Comparison of ENCODE assay signal across 16 mouse cellular contexts in the genomic region with DNA sequence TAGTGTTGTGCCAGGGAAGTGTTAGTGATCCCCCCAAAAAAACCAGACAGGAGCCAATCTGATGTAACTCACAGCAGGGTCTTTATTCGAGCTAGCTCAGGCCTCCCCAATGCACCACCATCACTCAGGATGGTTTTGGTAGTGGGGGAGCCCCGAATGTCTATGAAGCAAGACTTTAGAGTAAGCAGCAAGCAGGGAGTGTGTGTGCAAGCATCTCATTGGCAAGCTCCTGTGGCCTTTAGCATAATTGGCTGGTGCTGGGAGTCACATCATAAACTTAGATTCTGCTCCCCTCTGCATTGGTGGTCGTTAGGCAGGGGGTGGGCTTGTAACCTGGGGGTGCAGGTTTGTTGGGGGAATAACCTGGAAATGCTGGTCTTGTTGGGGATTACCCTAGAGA. TPM values are rescaled to one million over a fixed set of nuclear protein-coding genes. Genes with fewer than 3 reads are reported as not detected.
"Had no signal": no experiment of that assay in that cellular context is flagged by ENCODE, and none has a peak within 500 bp of the region (broad histone marks: within the 10 kb centered on the region; RNA-seq: fewer than 3 reads in every experiment).

No protein-coding gene starts in this region.

RNA-seq across cellular contexts. Expression of gene Olfr279, which starts 21.5 kb away (rescaled TPM):
- total RNA-seq: layer of hippocampus, adult 18-20 months; layer of hippocampus, postnatal 36 days; left cerebral cortex, adult 8-10 months; left cerebral cortex, postnatal 25 days; megakaryocyte, adult 5-6 weeks; neutrophil, adult 5-6 weeks had no signal
- polyA plus RNA-seq: kidney, postnatal 0 days; limb, embryonic 11.5 days; limb, embryonic 15.5 days; liver, embryonic 12.5 days; liver, embryonic 16.5 days; lung, embryonic 15.5 days; midbrain, embryonic 10.5 days; midbrain, embryonic 14.5 days; neural tube, embryonic 12.5 days; stomach, embryonic 14.5 days had no signal

RNA-seq across cellular contexts. Expression of gene Lalba, which starts 31.2 kb away (rescaled TPM):
- total RNA-seq: layer of hippocampus, adult 18-20 months; layer of hippocampus, postnatal 36 days; left cerebral cortex, adult 8-10 months; left cerebral cortex, postnatal 25 days; megakaryocyte, adult 5-6 weeks; neutrophil, adult 5-6 weeks had no signal
- polyA plus RNA-seq: limb, embryonic 11.5 days; liver, embryonic 12.5 days; liver, embryonic 16.5 days; midbrain, embryonic 14.5 days; neural tube, embryonic 12.5 days; stomach, embryonic 14.5 days had no signal

RNA-seq across cellular contexts. Expression of gene OR5BS1P, which starts 44.0 kb away (rescaled TPM):
- total RNA-seq: layer of hippocampus, adult 18-20 months; layer of hippocampus, postnatal 36 days; left cerebral cortex, adult 8-10 months; left cerebral cortex, postnatal 25 days; megakaryocyte, adult 5-6 weeks; neutrophil, adult 5-6 weeks had no signal
- polyA plus RNA-seq: kidney, postnatal 0 days; limb, embryonic 11.5 days; limb, embryonic 15.5 days; liver, embryonic 12.5 days; liver, embryonic 16.5 days; lung, embryonic 15.5 days; midbrain, embryonic 10.5 days; midbrain, embryonic 14.5 days; neural tube, embryonic 12.5 days; stomach, embryonic 14.5 days had no signal
